Mouse (Mus musculus): ENCODE measurements around the gene Olfr1378.

DNA sequence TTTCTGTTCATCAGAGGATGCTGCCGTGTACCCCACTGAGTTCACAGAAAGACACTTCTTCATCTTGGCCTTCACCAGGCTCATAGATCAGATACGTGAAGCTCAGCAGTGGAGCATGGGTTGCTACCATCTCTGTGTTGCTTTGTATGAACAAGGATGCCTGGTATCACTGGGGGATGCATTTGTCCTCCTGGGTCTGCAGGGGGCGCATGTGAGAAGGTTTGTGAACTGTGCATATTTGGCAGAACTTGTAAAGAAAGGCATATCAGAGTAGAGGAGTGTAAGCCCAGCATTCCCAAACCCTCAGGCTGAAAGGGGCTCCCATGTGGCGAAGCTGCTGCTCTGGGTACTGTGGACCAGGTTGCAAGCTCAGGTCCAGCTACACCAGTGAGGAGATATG, 10.9 kb downstream of the Olfr1378 start:
- TF ChIP-seq CTCF (IDR thresholded peaks at IDR 0.05; ENCODE audit: low read depth, low read length), result no peak
- TF ChIP-seq GATA1 (IDR thresholded peaks at IDR 0.05; ENCODE audit: borderline replicate concordance, low read length), result no peak
- no peak for TF ChIP-seq TAL1 (conservative IDR thresholded peaks at IDR 0.05; ENCODE audit: low read depth, low read length)

Data from G1E (cell line).